ENCODE assay signal across 14 mouse cellular contexts in the genomic region with DNA sequence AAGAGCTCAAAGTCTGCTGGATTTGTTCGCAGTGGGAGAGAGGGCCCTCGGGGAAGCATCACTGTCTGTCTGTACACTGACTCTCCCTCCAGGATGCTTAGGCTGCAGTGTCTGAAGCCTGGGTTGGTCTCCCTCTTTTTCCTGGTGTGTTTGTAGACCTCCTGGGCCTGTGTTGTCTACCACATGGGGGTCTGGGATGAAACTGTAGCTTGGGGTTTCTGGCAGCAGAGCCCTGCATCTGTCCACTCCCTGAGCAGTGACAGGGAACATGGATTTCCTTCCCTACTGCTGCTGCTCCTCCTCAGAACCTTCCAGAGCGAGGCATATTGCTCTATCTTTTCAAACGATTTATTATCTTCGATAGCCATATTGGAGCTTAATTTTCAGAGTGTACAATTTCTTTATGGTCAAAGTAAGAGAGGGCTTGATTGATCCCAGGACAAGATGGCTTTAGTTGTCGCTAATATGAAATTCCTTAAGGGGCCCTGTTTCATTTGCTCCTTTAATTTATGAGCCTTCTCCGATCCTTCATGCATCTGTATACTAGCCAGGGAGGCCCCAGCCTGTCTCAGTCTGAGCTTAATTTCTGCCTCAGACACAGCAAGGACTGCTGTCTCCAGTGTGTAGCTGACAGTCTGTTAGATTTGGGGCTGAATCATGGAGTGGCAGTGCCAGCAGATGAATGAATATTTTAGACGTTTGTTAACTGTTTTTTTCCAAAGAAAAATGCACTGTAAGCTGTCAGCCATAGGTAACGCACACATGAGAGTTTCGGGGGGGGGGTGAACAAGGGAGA.
DNase-seq lines count a peak whose midpoint lies in the region; ATAC-seq and TF ChIP-seq lines count a peak whose summit lies in the region.
"Had no signal": no experiment of that assay in that cellular context is flagged by ENCODE, and none has a peak within 500 bp of the region (broad histone marks: within the 10 kb centered on the region; RNA-seq: fewer than 3 reads in every experiment).

No protein-coding gene starts in this region.

- no peaks in the 10 kb centered on the region for H3K9me3 ChIP-seq in heart, embryonic 10.5 days
- no peaks in the 10 kb centered on the region for H3K9me3 ChIP-seq in heart, embryonic 12.5 days (replicated peaks)
- no peaks in the 10 kb centered on the region for H3K9me3 ChIP-seq in lung, embryonic 16.5 days (ENCODE audit: control insufficient read depth, low read length)
- H3K9me3 ChIP-seq in forebrain, postnatal 0 days (ENCODE audit: low read length) = no peaks in the 10 kb centered on the region
- no peaks in the 10 kb centered on the region for H3K9me3 ChIP-seq in stomach, embryonic 14.5 days (ENCODE audit: control insufficient read depth, low read depth, low read length)

- TF ChIP-seq CTCF in forebrain, postnatal 0 days (IDR thresholded peaks at IDR 0.05; ENCODE audit: low read depth) = no peak

- H3K9ac ChIP-seq in heart, embryonic 12.5 days = no peak overlapping the region
- H3K9ac ChIP-seq in lung, embryonic 16.5 days (ENCODE audit: low read length) = 0 out of 2 replicates have a peak overlapping the region, but pooled peaks have one; percentile 10
- H3K9ac ChIP-seq in forebrain, postnatal 0 days = no peak overlapping the region
- no peak overlapping the region for H3K9ac ChIP-seq in stomach, embryonic 14.5 days (replicated peaks; ENCODE audit: low read depth, low read length)
- H3K9ac ChIP-seq: liver, postnatal 0 days had no signal

- peak overlapping the region; percentile 44; the same call in 1 of the 2 replicates for H3K27ac ChIP-seq in heart, embryonic 10.5 days
- no peak overlapping the region for H3K27ac ChIP-seq in heart, embryonic 12.5 days (ENCODE audit: poor library complexity, severe bottlenecking)
- no peak overlapping the region for H3K27ac ChIP-seq in lung, embryonic 16.5 days (ENCODE audit: low read length)
- peak overlapping the region; percentile 24; the same call in 1 of the 2 replicates for H3K27ac ChIP-seq in forebrain, postnatal 0 days (ENCODE audit: low read depth, low read length)
- 0 out of 2 replicates have a peak overlapping the region, but pooled peaks have one; percentile 16 for H3K27ac ChIP-seq in stomach, embryonic 14.5 days (ENCODE audit: low read length)

- no peak for ATAC-seq in heart, embryonic 12.5 days (ENCODE audit: insufficient number of reproducible peaks, low FRiP score)
- no peak for ATAC-seq in lung, embryonic 16.5 days (ENCODE audit: low read depth)
- ATAC-seq in forebrain, postnatal 0 days = peak; percentile 92
- ATAC-seq in stomach, embryonic 14.5 days (ENCODE audit: insufficient number of reproducible peaks, insufficient read depth, low FRiP score, low read depth) = no peak
- ATAC-seq: liver, postnatal 0 days; Patski had no signal

- no peak overlapping the region for H3K4me2 ChIP-seq in heart, embryonic 12.5 days
- no peak overlapping the region for H3K4me2 ChIP-seq in lung, embryonic 16.5 days (ENCODE audit: low read depth, low read length)
- no peak overlapping the region for H3K4me2 ChIP-seq in forebrain, postnatal 0 days (ENCODE audit: low read depth)
- H3K4me2 ChIP-seq in stomach, embryonic 14.5 days (replicated peaks; ENCODE audit: low read depth, low read length) = no peak overlapping the region

- H3K36me3 ChIP-seq in heart, embryonic 10.5 days = no peaks in the 10 kb centered on the region
- no peaks in the 10 kb centered on the region for H3K36me3 ChIP-seq in heart, embryonic 12.5 days
- no peaks in the 10 kb centered on the region for H3K36me3 ChIP-seq in lung, embryonic 16.5 days (ENCODE audit: control insufficient read depth, insufficient read depth, low read length)
- H3K36me3 ChIP-seq in forebrain, postnatal 0 days (ENCODE audit: insufficient read depth) = no peaks in the 10 kb centered on the region
- H3K36me3 ChIP-seq in stomach, embryonic 14.5 days (ENCODE audit: control insufficient read depth, insufficient read depth, low read length) = no peaks in the 10 kb centered on the region

- H3K4me3 ChIP-seq in heart, embryonic 10.5 days = no peak overlapping the region
- H3K4me3 ChIP-seq in heart, embryonic 12.5 days = no peak overlapping the region
- H3K4me3 ChIP-seq in lung, embryonic 16.5 days (ENCODE audit: low read length) = no peak overlapping the region
- H3K4me3 ChIP-seq in forebrain, postnatal 0 days (ENCODE audit: low read depth, low read length) = no peak overlapping the region
- no peak overlapping the region for H3K4me3 ChIP-seq in stomach, embryonic 14.5 days (ENCODE audit: low read depth, low read length)

- no peaks in the 10 kb centered on the region for H3K27me3 ChIP-seq in heart, embryonic 10.5 days (ENCODE audit: insufficient read depth, poor library complexity, severe bottlenecking)
- no peaks in the 10 kb centered on the region for H3K27me3 ChIP-seq in heart, embryonic 12.5 days (replicated peaks)
- no peaks in the 10 kb centered on the region for H3K27me3 ChIP-seq in lung, embryonic 16.5 days (ENCODE audit: control insufficient read depth, insufficient read depth, low read depth, low read length)
- H3K27me3 ChIP-seq in forebrain, postnatal 0 days (ENCODE audit: insufficient read depth, low read length) = no peaks in the 10 kb centered on the region
- no peaks in the 10 kb centered on the region for H3K27me3 ChIP-seq in stomach, embryonic 14.5 days (ENCODE audit: control insufficient read depth, insufficient read depth, low read length)
- H3K27me3 ChIP-seq: Patski had no signal

- no peak for DNase-seq in heart, embryonic 10.5 days (ENCODE audit: low spot score)
- DNase-seq in lung, postnatal 4 days = no peak
- DNase-seq in forebrain, postnatal 0 days = peak; percentile 40
- DNase-seq in thymus, postnatal 14 days = no peak
- DNase-seq in lung, postnatal 14 days = no peak
- DNase-seq: adrenal gland, postnatal 36 days; gastrocnemius, postnatal 36 days; heart, postnatal 4 days; liver, postnatal 0 days; thymus, postnatal 25 days had no signal

- 73% methylated on average over 10 of the region's 10 CpGs for WGBS in heart, embryonic 10.5 days
- 66% methylated on average over 10 of the region's 10 CpGs for WGBS in heart, embryonic 12.5 days
- 57% methylated on average over 10 of the region's 10 CpGs for WGBS in lung, embryonic 16.5 days
- WGBS in forebrain, postnatal 0 days = 50% methylated on average over 10 of the region's 10 CpGs
- WGBS in stomach, embryonic 14.5 days = 44% methylated on average over 10 of the region's 10 CpGs

- peaks cover 43% of the 10 kb centered on the region for H3K4me1 ChIP-seq in heart, embryonic 10.5 days
- H3K4me1 ChIP-seq in heart, embryonic 12.5 days (replicated peaks) = peaks cover 56% of the 10 kb centered on the region
- H3K4me1 ChIP-seq in lung, embryonic 16.5 days (replicated peaks; ENCODE audit: control insufficient read depth, insufficient read depth, low read length) = 0 out of 2 replicates have a peak, but pooled peaks cover 8% of the 10 kb centered on the region
- H3K4me1 ChIP-seq in forebrain, postnatal 0 days (ENCODE audit: insufficient read depth) = no peaks in the 10 kb centered on the region
- peaks cover 23% of the 10 kb centered on the region; the same call in 1 of the 2 replicates for H3K4me1 ChIP-seq in stomach, embryonic 14.5 days (ENCODE audit: control insufficient read depth, insufficient read depth, low read length)

Comparison
In these comparisons a context has a peak if more than half of its experiments do, and no peak if none do; other contexts are left out.
1. H3K27ac ChIP-seq: peak in heart, embryonic 10.5 days (single experiment), forebrain, postnatal 0 days (single experiment) and stomach, embryonic 14.5 days (single experiment); none in heart, embryonic 12.5 days (single experiment) and lung, embryonic 16.5 days (single experiment).